Mouse (Mus musculus) lung, postnatal 4 days (tissue): ENCODE measurements at regions not wholly inside any gene's neighbourhood (a gene's known extent, or its start where the extent isn't known, plus 50 kb on each side); places are given as distances from the start of the nearest gene placed in this dataset.

Source experiments
- DNase-seq, 2 experiments: peaks; one replicate each; pipeline ENCODE4 v3.0.0; 2021

DNA sequence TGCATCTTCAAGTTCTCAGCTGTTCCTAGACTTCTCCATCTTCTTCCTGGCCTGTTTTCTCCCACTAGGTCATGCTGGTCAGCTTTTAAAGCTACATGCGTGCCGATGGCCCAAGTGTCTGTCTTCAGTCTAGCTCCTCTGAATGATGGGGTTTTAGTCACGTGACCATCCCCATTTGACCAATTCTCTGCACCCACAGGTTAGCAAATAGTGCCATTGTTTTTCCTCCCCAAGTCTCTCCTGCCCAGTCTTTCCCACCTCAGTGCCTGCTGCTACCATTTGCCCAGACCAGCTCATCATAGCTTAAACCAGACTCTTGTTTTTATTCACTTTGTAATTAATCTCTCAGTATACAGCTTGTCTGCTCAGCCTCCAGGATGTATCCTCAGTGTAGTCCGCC lies 62.3 kb downstream of the Zfp706 start:
- DNase-seq, result no peak

DNA sequence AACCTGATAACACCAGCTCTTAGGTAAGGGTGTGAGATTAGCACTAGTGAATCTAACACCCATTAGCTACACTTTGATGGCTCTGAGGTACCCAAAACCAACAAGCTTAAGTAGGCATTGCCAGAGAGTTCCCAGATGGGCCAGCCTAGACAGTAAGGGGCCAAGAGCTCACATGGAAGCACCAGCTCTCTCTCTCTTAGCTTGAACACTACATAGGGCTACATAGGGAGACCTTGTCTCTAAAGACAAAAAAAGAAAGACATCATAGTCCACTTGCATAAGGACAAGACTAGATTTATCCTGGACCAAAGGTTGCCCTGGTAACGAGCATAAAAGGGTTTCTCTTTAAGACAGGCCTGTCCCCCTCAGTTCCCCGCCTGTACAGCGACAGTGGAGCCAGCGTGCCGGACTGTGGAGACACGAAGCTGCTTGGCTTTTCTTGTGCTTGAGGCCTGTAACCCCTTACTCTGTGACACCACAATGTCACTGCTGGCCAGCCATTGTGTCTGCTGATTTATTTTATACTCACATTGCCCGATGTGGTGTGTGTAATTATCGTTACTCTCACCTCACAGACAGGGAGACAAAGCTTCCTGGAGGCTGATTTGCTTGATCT lies 62.9 kb downstream of the Zfp706 start:
- no peak for DNase-seq

DNA sequence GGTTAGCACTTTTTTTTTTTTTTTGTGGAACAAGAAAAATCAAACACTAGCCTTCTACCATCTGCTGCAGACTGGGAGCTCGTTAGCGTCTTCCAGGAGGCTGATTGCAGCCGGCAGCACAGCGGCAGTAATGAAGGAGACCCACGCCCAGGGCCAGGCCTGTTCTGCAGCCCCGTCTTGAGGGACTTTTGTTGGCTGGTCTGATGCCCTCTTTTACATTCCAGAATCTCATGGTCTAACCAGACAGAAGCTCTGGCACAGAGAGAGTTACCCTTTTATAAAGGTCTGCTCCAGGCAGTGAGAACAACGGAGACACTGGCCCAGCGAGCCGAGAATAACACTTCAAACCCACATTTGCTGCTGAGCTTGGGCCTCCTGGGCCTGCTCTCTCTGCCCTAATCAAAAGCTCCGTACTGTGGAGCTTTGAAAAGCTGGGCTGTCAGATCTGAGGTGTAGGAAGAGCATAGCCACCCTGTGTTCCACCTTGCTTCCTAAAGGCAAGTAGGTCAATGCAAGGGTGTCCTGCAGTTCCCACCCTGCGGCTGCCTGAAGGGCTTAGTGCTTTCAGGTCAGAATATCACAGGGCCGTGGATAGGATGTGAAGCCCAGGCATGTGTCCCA lies 64.0 kb downstream of the Zfp706 start:
- DNase-seq, result no peak

DNA sequence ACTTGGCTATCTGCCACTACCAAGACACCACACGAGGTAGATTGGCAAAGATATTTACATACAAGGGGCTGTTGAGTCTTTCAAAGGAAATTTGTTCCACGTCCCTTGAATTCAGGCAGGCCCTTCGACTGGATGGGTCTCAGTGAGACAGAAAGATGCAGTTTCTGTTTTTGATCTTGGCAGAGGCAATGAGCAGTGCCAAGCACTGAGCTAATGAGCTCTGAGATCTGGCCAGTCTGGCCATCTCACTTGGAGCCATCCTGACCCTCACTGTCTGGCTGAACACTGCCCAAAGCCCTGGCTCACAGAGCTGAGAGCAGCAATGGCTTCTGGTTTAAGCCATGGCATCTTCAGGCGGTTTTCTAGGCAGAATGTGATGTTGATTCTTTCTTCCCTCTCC lies 65.3 kb downstream of the Zfp706 start:
- no peak for DNase-seq

DNA sequence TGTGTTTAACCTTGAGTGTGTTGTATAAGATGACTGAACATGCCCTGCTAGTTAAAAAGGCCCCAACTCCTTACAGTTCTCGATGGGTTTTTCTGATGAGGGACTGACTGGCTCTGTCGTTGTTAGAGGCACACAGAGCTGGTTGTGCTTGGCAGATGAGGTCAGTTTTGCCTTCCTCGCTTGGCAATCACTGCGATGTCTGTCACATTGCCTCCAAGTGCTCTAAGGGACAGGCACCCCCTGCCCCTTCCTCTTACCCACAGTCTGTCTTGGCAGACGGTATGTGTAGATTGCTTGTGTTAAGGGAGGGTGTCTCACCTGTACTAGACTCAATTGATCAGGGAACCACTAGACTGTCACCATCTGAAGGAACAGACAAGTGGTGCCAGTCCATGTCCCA lies 65.8 kb downstream of the Zfp706 start:
- DNase-seq, result no peak

DNA sequence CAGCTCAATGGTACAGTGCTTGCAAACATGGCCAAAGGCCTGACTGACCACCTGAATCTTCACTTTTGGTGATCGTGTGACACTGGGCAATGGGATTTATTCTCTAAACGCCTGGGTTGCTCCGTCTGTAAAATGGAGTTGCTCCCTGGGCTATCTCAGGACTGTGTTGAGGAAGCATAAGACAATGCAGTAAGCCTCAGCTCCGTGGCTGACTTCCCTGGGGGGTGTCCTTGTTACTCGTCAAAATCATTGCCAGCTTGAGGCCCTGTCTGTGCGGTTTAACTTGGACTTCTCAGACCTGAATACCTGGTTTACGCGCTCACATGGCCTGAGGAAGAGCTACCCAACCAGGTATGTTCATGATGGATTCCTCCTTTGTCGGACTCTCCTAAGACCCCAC lies 68.0 kb downstream of the Zfp706 start:
- no peak for DNase-seq

DNA sequence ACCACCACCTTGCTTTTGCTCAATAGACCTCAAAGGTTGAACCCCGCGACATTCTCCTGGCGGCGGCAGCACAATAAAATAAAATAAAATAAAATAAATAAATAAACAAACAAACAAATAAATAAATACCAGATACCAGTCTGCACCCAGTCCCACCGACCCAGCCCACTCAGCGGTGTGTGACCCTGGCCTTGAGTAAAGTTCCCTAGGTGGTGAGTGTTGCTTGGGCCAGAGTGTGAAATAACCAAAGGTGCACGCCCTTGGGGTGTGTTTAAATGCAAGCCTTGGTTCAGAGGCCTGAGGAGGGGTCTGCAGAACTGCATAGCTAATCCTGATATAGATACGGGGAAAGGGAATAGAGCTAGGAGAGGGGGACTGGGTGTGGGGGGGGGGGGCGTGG lies 68.4 kb downstream of the Zfp706 start:
- no peak for DNase-seq

DNA sequence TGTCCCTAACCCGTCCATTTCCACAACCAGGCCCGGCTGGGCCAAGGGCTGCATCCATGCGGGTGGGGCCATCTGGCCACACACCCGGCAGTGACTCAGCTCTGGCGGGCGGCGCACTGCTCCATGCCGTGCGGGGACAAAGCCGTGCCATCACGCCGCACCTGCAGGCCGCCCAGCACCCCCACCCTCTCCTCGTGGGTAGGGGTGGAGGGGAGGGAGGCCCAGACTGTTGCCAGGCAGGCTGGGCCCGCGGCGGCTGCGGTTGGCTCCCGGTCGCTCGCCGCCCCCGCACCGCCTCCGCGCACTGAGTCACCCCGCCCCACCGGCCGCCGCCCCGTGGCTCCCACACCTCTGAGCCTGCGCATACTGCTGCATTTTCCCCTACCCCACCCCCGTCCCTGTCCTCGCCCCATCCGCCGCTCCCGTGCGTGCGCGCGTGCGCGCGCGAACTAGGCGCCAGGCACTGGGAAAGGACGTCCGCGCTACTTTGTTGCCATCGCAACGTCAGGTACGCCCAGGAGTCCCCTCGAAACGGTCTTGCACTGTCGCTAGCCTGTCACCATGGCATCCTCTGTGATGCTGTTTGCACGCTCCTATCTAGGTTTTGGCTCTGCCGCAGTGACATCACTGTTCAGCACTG lies 68.9 kb downstream of the Zfp706 start:
- DNase-seq, result peak; percentile 93

DNA sequence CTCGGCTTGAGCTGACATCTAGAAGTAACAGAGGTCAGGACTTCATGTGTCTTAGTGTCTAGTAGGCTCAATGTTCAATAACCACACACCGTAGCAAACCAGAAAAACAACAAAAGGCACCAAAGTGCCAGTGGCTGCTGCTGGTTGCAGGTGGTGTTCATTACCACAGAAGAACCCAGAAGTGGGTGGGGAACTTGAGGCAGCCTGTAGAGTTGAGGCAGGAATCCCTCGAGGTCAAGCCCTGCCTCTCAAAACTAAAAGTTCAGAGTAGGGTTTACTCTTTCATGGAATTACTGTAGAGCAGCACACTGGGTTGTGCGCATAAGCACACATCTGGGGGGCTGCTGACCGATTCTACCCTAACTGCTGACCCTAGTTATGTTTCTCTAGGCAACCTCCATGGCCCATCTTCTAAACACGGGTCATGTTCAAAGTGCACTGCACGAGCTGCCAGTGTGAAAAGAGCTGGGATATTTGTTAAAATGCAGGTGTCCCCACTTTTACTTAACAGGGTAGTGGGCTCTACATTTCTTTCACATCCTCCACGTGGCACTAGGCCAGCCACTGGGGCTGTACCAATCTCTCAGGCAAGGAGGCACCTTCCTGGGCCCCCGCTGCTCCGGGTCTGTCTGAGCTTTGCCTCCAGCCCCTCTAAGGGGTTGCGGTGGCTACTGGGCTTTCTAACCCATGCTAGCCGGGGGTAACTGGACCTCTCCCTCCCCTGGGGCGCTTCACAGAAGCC lies 69.6 kb downstream of the Zfp706 start:
- peak; percentile 12 to 28 for DNase-seq

DNA sequence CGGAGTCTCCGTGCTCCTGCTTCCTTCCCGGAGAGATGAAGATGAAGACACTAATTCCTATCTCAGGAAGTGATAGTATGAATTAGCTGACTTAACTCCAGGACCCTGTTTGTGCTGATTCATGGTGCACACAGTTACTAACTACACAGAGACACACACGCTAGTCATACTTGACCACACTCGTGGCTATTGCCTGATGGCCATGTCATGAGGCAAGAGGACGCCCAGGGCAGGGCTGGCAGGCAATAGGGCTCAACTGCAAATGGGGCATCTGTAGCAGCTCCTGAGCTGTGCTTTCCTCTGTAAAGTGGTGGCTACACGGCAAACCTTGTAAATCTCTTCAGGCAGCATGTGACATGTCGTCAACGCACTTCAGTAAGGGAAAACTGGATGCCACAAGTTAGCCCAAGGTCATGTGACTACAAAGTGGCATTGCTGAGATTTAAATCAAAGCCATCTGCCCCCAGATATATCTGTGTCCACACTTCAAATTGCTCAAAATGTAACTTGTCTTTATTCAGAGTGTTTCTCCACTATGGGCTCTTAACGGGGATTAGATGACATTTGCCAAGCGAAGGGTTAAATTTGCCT lies 70.4 kb downstream of the Zfp706 start:
- DNase-seq, result no peak

DNA sequence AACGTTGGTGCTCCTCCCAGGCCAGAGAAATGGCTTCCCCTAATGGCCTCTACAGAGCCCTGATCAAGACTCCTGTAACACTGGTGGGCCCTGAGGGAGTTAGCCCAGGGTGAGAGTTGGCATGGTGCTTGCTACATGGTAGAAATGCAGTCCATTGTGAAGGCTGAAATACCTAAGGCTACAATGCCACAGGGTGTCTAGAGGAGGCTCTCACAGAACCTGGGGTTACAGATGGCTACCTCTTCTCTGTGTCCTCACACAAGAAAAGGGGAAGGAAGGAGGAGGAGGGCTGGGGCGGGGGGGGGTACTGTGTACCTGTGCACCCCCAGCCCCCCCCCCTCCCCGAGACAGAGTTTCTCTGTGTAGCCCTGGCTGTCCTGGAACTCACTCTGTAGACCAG lies 72.8 kb downstream of the Zfp706 start:
- no peak for DNase-seq

DNA sequence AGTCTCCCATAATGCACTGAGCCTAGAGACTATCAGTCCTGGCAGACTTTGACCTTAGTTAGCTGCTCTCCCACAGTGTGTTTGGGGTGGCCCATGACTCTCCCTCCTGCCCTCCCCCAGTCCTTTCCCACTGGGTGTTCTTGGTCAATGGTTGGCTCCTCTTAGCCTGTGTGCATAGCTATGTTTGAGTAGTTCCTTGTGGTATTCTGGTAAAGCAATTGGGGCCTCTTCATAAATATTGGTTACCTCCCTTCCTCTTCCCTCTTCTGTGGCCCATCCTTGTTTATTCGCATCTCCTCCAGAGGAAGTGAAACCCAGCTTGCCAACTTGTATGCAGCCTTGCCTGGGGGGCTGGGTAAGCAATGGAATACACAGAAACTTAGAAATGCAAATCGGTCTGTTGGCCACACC lies 74.0 kb downstream of the Zfp706 start:
- DNase-seq, result peak; percentile 48 to 50

DNA sequence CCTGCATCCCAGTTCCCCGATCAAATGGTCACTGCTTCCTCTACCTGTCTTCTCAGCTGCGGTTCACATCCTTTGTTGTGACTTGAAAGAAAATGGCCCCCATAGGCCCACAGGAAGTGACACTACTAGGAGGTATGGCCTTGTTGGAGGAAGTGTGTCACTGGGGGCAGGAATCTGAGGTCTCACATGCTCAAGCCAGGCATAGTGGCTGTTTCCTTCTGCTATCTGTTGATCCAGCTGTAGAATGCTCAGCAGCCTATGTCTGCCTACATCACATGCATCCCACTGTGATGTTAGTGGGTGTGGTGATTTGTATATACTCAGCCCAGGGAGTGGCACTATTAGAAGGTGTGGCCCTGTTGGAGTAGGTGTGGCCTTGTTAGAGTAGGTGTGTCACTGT lies 76.1 kb downstream of the Zfp706 start:
- no peak for DNase-seq

DNA sequence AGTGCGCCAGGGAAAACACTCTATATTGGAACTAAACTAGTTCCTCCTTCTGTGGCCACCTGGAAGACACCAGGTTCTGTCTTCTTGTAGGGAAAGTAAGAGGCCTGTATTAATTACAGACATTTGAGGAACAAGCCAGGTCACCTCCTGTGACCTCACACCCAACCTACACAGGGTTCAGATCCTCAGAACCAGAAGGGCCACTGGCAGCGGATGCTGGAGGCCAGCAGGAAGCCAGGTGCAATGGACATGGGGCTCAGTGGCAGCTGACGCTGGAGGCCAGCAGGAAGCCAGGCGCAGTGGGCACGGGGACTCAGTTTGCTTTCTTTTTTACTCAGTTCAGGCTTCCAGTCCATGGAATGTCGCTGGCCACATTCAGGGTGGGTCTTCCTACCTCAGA lies 77.1 kb downstream of the Zfp706 start:
- DNase-seq, result no peak

DNA sequence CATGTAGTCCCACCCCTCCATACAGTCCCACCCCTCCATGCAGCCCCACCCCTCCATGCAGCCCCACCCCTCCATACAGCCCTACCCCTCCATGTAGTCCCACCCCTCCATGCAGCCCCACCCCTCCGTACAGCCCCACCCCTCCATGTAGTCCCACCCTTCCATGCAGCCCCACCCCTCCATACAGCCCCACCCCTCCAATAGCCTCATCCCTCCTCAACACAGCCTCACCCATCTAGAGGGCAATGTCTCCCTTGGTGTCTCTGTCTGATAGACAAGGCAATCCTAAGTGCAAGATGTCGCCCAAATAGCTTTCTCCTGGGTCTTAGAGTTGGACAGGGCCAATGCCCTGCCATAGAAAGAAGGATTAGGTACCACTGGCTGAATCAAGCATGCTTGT lies 77.8 kb downstream of the Zfp706 start:
- DNase-seq, result no peak

DNA sequence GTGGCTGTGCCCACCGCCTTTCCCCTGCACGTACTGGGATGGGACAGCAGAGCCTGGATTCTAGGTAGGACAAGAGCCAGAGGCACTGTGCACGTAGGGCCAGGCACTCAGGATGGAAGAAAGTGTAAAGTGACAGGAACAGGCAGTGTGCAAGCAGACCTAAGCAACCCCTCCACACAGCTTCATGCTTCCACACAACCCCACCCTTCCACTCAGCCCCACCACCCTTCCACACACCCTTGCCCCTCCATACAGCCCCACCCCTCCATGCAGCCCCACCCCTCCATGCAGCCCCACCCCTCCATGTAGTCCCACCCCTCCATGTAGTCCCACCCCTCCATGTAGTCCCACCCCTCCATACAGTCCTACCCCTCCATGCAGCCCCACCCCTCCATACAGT lies 78.5 kb downstream of the Zfp706 start:
- DNase-seq, result no peak

DNA sequence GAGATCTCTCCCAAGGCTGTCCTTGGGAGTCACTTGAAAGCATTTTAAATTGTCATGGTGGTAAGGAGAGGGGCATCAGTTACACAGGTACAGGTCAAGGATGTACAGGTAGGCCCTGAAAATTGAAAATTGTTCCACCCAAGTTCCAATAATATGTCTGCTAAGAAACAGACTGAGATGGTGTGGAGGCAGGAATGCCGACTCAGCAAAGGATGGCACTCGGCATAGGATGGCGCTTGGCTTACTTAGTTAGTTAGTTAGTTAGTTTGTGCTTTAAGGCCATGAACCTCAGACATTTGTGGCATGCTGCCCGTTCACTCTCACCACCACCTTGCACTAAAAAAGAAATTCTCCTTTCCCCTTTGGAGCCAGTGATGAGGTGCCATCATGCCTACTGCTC lies 78.9 kb downstream of the Zfp706 start:
- DNase-seq, result no peak

DNA sequence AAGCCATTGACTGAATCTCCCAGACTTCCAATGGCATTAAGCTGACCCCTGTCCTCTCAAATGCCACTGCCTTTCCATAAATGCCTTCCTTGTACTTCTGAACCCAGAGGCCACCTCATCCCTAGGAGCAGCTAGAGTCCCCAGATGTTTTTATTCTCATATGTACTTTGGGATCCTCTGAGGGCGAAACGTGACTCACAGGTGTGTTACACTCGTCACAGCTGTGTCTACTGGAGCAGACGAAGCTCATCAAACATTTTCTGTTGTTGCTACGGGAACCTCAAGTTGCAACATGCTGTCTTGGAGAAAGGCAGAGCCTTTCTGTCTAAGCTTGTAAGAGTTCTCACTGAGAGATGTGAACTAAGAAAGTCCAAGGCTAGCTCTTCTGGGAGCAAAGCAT lies 80.1 kb downstream of the Zfp706 start:
- no peak for DNase-seq

DNA sequence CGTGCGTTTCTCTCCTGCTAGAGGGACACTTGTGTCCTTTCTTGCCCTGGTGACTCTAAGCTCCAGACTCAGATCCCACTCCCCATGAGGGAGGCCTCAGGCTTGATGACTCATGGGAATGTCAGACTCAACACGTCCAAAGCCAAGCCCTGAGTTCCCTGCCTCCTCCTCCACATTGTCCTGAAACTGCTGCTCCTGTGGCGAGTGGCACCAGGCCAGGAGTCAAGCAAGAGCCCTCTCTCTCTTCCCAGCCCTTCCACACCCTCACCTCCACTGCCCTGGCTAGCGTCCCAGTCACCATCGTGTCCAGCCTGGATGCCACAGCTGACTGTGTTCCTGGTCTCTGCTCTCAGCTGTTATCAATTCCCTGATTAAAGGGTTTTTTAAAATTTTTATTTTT lies 83.4 kb downstream of the Zfp706 start:
- peak; percentile 56 to 75 for DNase-seq

DNA sequence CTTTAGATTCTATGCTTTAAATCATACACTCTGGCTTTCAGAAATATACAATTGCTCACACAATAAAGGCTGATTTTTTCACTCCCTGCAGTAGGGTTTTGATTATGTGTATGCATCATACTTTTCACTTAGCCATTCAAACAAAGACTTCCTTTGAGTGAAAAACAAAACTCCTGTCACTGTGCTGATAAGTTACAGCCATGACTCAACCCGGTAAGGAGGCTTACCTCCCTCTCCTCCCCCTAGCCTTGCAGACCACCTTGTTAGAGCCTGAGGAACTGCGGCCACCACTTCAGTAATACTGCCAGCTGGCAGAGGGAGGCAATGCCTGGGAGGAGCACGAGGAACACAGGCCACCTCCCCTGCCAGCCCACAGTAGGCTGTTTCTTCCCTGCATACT lies 86.2 kb downstream of the Zfp706 start:
- DNase-seq, result no peak

DNA sequence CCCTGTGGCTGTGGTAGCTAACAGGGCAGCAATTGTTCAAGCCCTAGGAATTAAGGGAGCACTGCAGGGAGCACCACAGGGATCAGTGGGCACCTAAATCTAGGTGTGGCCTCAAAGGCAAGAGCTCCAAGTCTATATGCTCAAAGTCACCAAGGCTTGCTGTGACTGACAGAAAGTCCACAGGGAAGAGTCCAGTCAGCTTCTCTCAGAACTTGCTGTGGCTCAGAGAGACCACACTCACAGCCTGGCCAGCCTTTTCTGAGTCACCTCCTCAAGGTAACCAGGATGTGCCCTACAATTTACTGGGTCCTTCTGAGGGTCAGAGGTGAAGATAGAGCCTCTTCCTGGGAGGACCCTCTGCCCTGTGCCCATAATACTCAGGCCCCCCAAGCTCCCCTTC lies 86.7 kb downstream of the Zfp706 start:
- no peak for DNase-seq

DNA sequence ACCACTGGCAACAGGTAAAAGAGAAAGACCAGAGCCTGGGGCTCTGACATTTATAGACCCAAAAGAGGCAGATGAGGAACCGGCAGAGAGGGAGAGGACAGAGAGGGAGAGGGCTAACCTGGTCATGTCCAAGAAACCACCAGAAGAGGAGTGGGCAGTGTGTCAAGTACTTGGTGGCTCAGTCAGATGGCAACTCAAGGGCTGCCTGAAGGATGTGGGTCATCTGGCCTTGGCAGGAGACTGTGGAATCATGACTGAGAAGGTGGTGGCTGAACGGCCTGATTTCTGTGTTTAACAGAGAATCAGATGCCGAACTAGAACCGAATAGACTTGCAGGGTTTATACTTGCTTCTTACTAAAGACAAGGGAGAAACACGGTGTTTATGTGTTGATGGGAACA lies 87.9 kb downstream of the Zfp706 start:
- DNase-seq, result no peak

DNA sequence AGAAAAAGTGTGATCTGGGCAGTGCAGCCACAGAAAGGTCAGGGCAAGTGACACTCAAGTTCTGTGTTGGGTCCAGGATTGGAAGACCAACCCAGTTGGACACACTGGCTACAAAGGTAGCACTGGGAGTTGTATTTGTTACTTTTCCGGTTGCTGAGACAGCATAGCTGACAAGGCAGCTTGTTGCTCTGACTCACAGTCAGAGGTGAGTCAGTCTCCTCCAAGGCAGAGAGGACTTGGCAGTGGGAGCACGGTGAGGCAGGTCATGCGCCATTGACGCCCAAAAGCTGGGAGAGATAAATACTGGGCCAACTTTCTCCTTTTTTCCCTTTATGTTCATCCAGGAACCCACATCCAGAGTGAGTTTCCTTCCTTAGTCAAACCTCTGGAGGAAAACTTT lies 88.4 kb downstream of the Zfp706 start:
- DNase-seq, result no peak

DNA sequence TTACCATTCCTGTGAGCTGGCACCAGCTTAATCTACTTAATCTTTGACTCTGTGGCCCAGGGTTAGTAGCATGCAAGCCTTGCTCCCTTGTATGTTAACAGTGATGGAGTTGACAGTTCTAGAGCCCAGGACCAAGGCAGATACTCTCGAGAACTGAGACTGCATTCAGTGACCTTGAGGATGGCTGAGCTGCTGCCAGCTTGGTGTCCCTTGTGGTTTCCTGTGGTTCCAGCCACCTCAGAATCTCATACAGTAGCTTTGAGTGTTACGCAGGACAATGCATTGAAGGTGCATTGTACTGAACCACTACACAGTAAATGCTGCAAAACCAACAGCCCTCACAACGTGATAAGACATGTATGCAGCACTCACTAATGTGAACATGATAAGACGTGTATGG lies 90.6 kb downstream of the Zfp706 start:
- DNase-seq, result no peak
